Mouse (Mus musculus) liver, embryonic 14.5 days (tissue): Measurements from ENCODE around the gene Gtf3c1. TPM values are rescaled to one million over a fixed set of nuclear protein-coding genes. Genes with fewer than 3 reads are reported as not detected.
A peak's percentile ranks its signal among the peaks of the same experiment; 100 is the strongest.

Experiments
- ATAC-seq: fragments of 200-750 bp; cut with Nextera tagmentation; 2 replicates; pipeline ENCODE4 v1.8.0; 2017; ENCODE audit warnings: moderate number of reproducible peaks, mild to moderate bottlenecking, moderate library complexity; ENCODE audit not compliant: insufficient read depth
- DNase-seq, 3 experiments: peaks; one replicate each; pipeline ENCODE4 v3.0.0-alpha.2; 2012 to 2013; ENCODE audit warnings: low read depth in 3 of 3, low spot score in 3 of 3
- H3K27ac ChIP-seq: fragments of 300-500 bp; sonication (generic); 2 replicates; pipeline ENCODE4 v1.5.1; 2014; ENCODE audit warnings: moderate library complexity, mild to moderate bottlenecking, control low read depth, inconsistent platforms
- H3K27me3 ChIP-seq: fragments of 300-500 bp; sonication (generic); 2 replicates; pipeline ENCODE4 v1.6.1; 2014; ENCODE audit warnings: mild to moderate bottlenecking, low read length, moderate library complexity; ENCODE audit not compliant: control insufficient read depth, insufficient read depth
- H3K36me3 ChIP-seq: fragments of 300-500 bp; sonication (generic); replicated peaks from 2 replicates; pipeline ENCODE4 v1.6.1; 2014; ENCODE audit warnings: low read depth; ENCODE audit not compliant: control insufficient read depth, insufficient read depth
- H3K4me1 ChIP-seq, 2 experiments: fragments of 200-500 bp in 1 of 2; fragments of 300-500 bp in 1 of 2; sonication (generic) in 1 of 2; replicated peaks; 2 replicates each; pipeline ENCODE4 v1.6.1; 2012 to 2014; ENCODE audit warnings: antibody characterized with exemption in 1 of 2, inconsistent platforms in 1 of 2, low read length in 1 of 2; ENCODE audit not compliant: control insufficient read depth in 2 of 2, insufficient read depth in 2 of 2
- H3K4me2 ChIP-seq: fragments of 300-500 bp; sonication (generic); 2 replicates; pipeline ENCODE4 v1.6.1; 2014; ENCODE audit warnings: low read depth, mild to moderate bottlenecking, control low read depth, moderate library complexity
- H3K4me3 ChIP-seq, 2 experiments: fragments of 200-500 bp in 1 of 2; fragments of 300-500 bp in 1 of 2; sonication (generic) in 1 of 2; 2 replicates each; pipeline ENCODE4 v1.5.1; 2012 to 2014; ENCODE audit warnings: low read depth in 2 of 2, low read length in 2 of 2, mild to moderate bottlenecking in 2 of 2, control low read depth in 1 of 2, inconsistent platforms in 1 of 2, moderate library complexity in 1 of 2; ENCODE audit not compliant: insufficient read depth in 1 of 2
- H3K9ac ChIP-seq: fragments of 300-500 bp; sonication (generic); replicated peaks from 2 replicates; pipeline ENCODE4 v1.6.1; 2014; ENCODE audit warnings: mild to moderate bottlenecking, control low read depth, moderate library complexity
- H3K9me3 ChIP-seq: fragments of 300-500 bp; sonication (generic); 2 replicates; pipeline ENCODE4 v1.6.1; 2016; ENCODE audit warnings: low read length, mixed read lengths; ENCODE audit not compliant: control insufficient read depth
- CTCF ChIP-seq: IDR thresholded peaks from 2 replicates; pipeline ENCODE4 v1.5.1; 2016; ENCODE audit warnings: antibody characterized with exemption, low read depth, control low read depth
- EP300 ChIP-seq: IDR thresholded peaks from 2 replicates; pipeline ENCODE4 v1.6.1; 2016; ENCODE audit warnings: antibody characterized with exemption, low read depth
- WGBS: fragments of 180-500 bp; shearing (Covaris S2); extraction: QIAGEN DNeasy Blood & Tissue Kit; methylation state at CpG from one replicate; pipeline ENCODE4 v1.1.7; 2014; ENCODE audit not compliant: insufficient replicate concordance; 5-methylcytosine and 5-hydroxymethylcytosine counted together
- polyA plus RNA-seq, 2 experiments: library from polyadenylated mRNA; depleted of rRNA in 1 of 2; stranded (reverse) in 1 of 2; unstranded in 1 of 2; fragments of >200 nt; fragmentation: Nextera tagmentation in 1 of 2; extraction: Ambion mirVana in 1 of 2; gene quantifications; 2 replicates each; pipeline versions ENCODE4 v1.2.1 to v1.2.3; 2012 to 2014

Gene Gtf3c1
- polyA plus RNA-seq, 2 experiments, result 6.3 to 7.3 TPM

DNA sequence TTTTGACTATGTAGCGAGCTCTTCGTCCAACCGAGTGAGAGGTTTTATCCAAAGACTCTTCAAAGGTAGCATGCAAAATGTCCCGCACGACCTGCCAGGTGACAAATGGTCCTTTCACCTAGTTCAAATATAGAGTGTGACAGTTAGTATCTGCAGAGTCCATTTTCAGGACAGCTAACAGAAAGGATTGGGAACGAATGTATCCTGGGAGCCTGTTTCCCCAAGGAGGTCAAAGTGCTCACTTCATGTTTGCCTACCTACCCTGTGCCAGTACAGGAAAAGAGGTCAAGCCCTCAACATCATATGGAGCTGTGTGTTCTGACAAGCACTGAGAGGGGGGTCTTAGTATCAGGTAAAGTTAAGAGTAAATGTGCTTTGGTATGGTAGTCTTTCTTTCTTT is 50.1 kb downstream of the Gtf3c1 start:
- no peak for ATAC-seq
- no peak for DNase-seq
- H3K9ac ChIP-seq, result no peak overlapping the region
- TF ChIP-seq EP300 (no peak), CTCF (no peak)
- 73% methylated on average over 6 of the region's 6 CpGs for WGBS
- H3K9me3 ChIP-seq, result no peaks in the 10 kb centered on the region
- no peak overlapping the region for H3K4me3 ChIP-seq
- no peaks in the 10 kb centered on the region for H3K4me1 ChIP-seq
- no peak overlapping the region for H3K4me2 ChIP-seq
- no peaks in the 10 kb centered on the region for H3K27me3 ChIP-seq
- no peak overlapping the region for H3K27ac ChIP-seq
- peaks cover 44% of the 10 kb centered on the region for H3K36me3 ChIP-seq

DNA sequence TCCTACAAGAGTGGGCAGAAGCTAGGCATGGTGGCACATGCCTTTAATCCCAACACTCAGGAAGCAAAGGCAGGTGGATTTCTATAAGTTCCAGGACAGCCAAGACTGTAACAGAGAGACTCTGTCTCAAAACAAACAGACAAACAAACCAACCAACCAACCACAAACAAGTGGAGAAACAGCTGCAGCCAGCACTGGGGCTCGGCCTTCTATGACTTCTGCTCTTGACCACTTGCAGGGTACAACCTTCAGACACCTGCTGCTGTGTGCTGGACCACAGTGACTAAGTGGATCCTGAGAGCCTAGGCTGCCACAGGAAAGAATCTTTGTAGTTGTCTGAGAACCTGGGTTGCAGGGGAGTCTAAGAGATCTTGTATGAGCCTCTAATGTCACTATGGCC is 58.6 kb downstream of the Gtf3c1 start:
- Histone ChIP-seq H3K9me3 (no peaks in the 10 kb centered on the region), H3K36me3 (peaks cover 43% of the 10 kb centered on the region), H3K9ac (no peak overlapping the region), H3K4me2 (no peak overlapping the region), H3K4me1 (no peaks in the 10 kb centered on the region), H3K27ac (no peak overlapping the region), H3K4me3 (no peak overlapping the region), H3K27me3 (no peaks in the 10 kb centered on the region)
- no peak for TF ChIP-seq CTCF
- no peak for TF ChIP-seq EP300
- ATAC-seq (no peak), DNase-seq (no peak)
- 66% methylated on average over 1 of the region's 1 CpGs for WGBS

DNA sequence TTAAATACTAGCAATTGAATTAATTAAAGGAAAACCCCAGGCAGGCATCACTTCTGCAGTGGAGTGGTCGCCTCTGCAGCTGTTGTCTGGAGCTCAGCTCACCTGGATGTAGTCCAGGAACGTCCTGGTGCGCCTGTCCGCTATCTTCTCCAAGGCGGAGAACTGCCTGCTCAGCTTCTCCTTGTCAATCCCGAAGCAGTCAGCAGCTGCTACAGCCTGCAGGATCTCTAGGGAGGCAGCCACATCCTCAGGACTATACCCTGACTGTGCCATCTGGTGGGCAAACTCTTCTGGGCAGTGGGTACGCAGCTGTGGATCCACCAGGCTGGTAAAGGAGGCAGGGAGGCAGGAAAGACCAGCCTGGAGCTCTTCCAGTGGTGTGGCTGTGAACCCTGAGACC is 62.2 kb downstream of the Gtf3c1 start:
- DNase-seq, result no peak
- no peak overlapping the region for H3K4me2 ChIP-seq
- H3K27me3 ChIP-seq, result no peaks in the 10 kb centered on the region
- peaks cover 43% of the 10 kb centered on the region for H3K36me3 ChIP-seq
- no peaks in the 10 kb centered on the region for H3K4me1 ChIP-seq
- no peak overlapping the region for H3K9ac ChIP-seq
- 82% methylated on average over 7 of the region's 7 CpGs for WGBS
- TF ChIP-seq CTCF (no peak), EP300 (no peak)
- no peak overlapping the region for H3K4me3 ChIP-seq
- H3K9me3 ChIP-seq, result no peaks in the 10 kb centered on the region
- no peak overlapping the region for H3K27ac ChIP-seq
- ATAC-seq, result no peak

- 69% methylated on average over 6 of the region's 6 CpGs for WGBS
- no peak for ATAC-seq
Measured at GRCm38 (mm10) chr7:125643880-125644279, 63.7 kb downstream of the Gtf3c1 start.

DNA sequence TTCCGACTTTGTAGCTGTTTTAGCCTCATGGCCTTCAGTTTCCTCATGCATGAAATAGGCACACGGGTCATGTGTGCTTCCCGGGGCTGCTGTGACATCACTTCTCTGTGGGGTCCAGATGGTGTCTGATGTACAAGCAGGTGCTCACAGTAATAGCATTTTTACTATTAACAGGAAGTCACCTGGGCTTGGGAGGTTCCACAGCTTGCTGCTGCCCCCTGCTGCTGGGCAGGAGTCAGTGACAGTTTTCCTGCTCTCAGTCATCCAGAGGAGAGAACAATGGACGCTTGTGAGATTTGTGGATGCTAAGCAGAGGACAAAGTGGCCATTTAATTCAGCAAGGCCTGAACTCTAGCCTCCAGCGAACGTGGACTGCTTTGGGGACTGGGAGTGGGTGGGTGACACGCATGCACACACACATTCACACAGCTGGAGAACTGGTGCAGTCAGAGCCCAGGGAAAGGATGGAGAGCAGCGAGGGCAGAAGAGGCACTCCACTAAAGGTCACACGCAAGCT is 68.7 kb downstream of the Gtf3c1 start:
- Histone ChIP-seq H3K4me3 (no peak overlapping the region), H3K4me1 (0 out of 4 replicates have a peak, but pooled peaks cover 0 to 2% of the 10 kb centered on the region in 2 experiments), H3K9me3 (no peaks in the 10 kb centered on the region), H3K27me3 (no peaks in the 10 kb centered on the region), H3K36me3 (peaks cover 13% of the 10 kb centered on the region; the same call in 1 of the 2 replicates), H3K4me2 (no peak overlapping the region), H3K9ac (no peak overlapping the region), H3K27ac (no peak overlapping the region)
- DNase-seq (peak in 1 of 3 experiments; percentile 12), ATAC-seq (no peak)
- WGBS, result 35% methylated on average over 9 of the region's 9 CpGs
- TF ChIP-seq EP300 (no peak), CTCF (peak; percentile 89)

More at GRCm38 (mm10) chr7:125643880-125644279, 63.7 kb downstream of the Gtf3c1 start:
- no peak overlapping the region for H3K4me2 ChIP-seq
- H3K27me3 ChIP-seq, result no peaks in the 10 kb centered on the region
- DNase-seq, result no peak
- TF ChIP-seq EP300 (no peak), CTCF (no peak)
- no peak overlapping the region for H3K9ac ChIP-seq
- H3K4me1 ChIP-seq, result no peaks in the 10 kb centered on the region
- H3K4me3 ChIP-seq, result no peak overlapping the region
- no peaks in the 10 kb centered on the region for H3K9me3 ChIP-seq
- no peak overlapping the region for H3K27ac ChIP-seq
- peaks cover 39% of the 10 kb centered on the region for H3K36me3 ChIP-seq
